14 mouse cellular contexts compared by ENCODE assay signal in the genomic region with DNA sequence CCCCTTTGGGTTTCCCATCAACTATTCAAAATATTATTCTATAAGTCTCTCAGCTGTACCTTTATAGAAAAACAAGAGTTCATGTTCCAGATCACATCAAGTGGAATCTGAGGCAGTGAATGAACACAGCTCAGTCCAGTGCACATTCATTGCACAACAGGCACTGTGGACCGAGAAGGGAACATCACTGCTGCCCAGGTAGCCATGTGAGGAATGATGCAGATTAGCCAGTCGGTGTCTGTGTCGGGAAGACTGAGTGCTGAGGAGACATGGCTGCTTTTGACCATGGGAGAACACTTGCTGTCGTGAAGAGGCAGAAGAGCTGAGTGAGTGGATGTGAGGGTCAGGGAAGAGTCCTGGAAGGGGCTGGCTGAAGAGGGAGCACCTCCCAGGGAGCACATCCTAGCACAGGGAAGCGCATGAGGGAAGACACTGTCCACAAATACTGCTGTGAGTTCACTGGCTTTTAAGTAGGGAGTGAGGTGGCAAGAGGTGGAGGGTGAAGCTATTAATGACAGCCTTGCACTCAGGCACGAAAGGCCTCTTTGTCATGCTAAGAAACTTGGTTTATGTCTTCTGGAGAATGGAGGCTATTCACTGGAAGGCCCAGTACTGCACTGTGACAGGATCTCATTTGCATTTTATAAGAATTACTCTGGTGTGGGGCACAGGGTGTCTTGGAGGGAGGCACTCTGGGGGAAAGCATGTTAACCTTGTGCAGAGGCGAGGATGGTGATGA. TPM values are rescaled to one million over a fixed set of nuclear protein-coding genes. Genes with fewer than 3 reads are reported as not detected.
DNase-seq lines count a peak whose midpoint lies in the region; ATAC-seq lines count a peak whose summit lies in the region.
"Had no signal": no experiment of that assay in that cellular context is flagged by ENCODE, and none has a peak within 500 bp of the region (broad histone marks: within the 10 kb centered on the region; RNA-seq: fewer than 3 reads in every experiment).

No protein-coding gene starts in this region.

- H3K36me3 ChIP-seq in forebrain, embryonic 14.5 days (ENCODE audit: control insufficient read depth, insufficient read depth, low read length), result no peaks in the 10 kb centered on the region
- no peaks in the 10 kb centered on the region for H3K36me3 ChIP-seq in midbrain, embryonic 12.5 days
- H3K36me3 ChIP-seq: heart, embryonic 12.5 days; liver, embryonic 12.5 days had no signal

- H3K27ac ChIP-seq in forebrain, embryonic 14.5 days (ENCODE audit: low read depth, low read length), result peak overlapping the region; percentile 75
- peak overlapping the region; percentile 65; the same call in 1 of the 2 replicates for H3K27ac ChIP-seq in midbrain, embryonic 12.5 days (replicated peaks)
- H3K27ac ChIP-seq: liver, embryonic 12.5 days; stomach, postnatal 0 days had no signal

- H3K9ac ChIP-seq in forebrain, embryonic 14.5 days (ENCODE audit: low read length), result no peak overlapping the region
- no peak overlapping the region for H3K9ac ChIP-seq in midbrain, embryonic 12.5 days (replicated peaks)
- H3K9ac ChIP-seq: heart, embryonic 12.5 days; liver, embryonic 12.5 days had no signal

- peak; percentile 22 for DNase-seq in kidney, adult 9 months
- DNase-seq in kidney, postnatal 14 days, result no peak
- peak; percentile 39 for DNase-seq in ZHBTc4 (ENCODE audit: low read depth, low spot score)
- peak; percentile 76 for DNase-seq in forebrain, embryonic 14.5 days (ENCODE audit: low spot score)
- DNase-seq in thymus, postnatal 4 days, result no peak
- no peak for DNase-seq in urinary bladder, postnatal 36 days (ENCODE audit: low spot score in 2 of 2)
- no peak for DNase-seq in heart, postnatal 25 days (ENCODE audit: low spot score)
- DNase-seq: adrenal gland, adult 8-10 months; cerebellum, adult 11 months had no signal

- H3K4me3 ChIP-seq in forebrain, embryonic 14.5 days (ENCODE audit: low read depth, low read length), result no peak overlapping the region
- H3K4me3 ChIP-seq in midbrain, embryonic 12.5 days, result no peak overlapping the region
- H3K4me3 ChIP-seq: heart, embryonic 12.5 days; liver, embryonic 12.5 days had no signal

- WGBS in forebrain, embryonic 14.5 days, result 34% methylated on average over 7 of the region's 7 CpGs
- 61% methylated on average over 7 of the region's 7 CpGs for WGBS in midbrain, embryonic 12.5 days

- H3K4me2 ChIP-seq in forebrain, embryonic 14.5 days (ENCODE audit: low read length), result no peak overlapping the region
- H3K4me2 ChIP-seq in midbrain, embryonic 12.5 days (replicated peaks), result no peak overlapping the region
- H3K4me2 ChIP-seq: heart, embryonic 12.5 days; liver, embryonic 12.5 days had no signal

- intact Hi-C loops in heart, postnatal 25 days (cut with DNase I), result no loop called here

- peak; percentile 86 for ATAC-seq in forebrain, embryonic 14.5 days
- peak; percentile 78 for ATAC-seq in midbrain, embryonic 12.5 days (ENCODE audit: low FRiP score, low read depth)
- ATAC-seq: inflammation-experienced regulatory T-cells, adult 6 months; liver, embryonic 12.5 days had no signal

- no peaks in the 10 kb centered on the region for H3K9me3 ChIP-seq in forebrain, embryonic 14.5 days (replicated peaks; ENCODE audit: control insufficient read depth, low read length)
- no peaks in the 10 kb centered on the region for H3K9me3 ChIP-seq in midbrain, embryonic 12.5 days
- H3K9me3 ChIP-seq: heart, embryonic 12.5 days; liver, embryonic 12.5 days had no signal

- no peaks in the 10 kb centered on the region for H3K27me3 ChIP-seq in forebrain, embryonic 14.5 days (replicated peaks; ENCODE audit: control insufficient read depth, insufficient read depth, low read length)
- H3K27me3 ChIP-seq in midbrain, embryonic 12.5 days, result no peaks in the 10 kb centered on the region
- H3K27me3 ChIP-seq: heart, embryonic 12.5 days; liver, embryonic 12.5 days had no signal

- peaks cover 28% of the 10 kb centered on the region for H3K4me1 ChIP-seq in forebrain, embryonic 14.5 days (ENCODE audit: control insufficient read depth, insufficient read depth, low read length)
- peaks cover 36% of the 10 kb centered on the region for H3K4me1 ChIP-seq in midbrain, embryonic 12.5 days
- H3K4me1 ChIP-seq: liver, embryonic 12.5 days had no signal

RNA-seq across cellular contexts. Expression of gene Igsf11, which starts 54.8 kb away (rescaled TPM):
- 1.7 and 2.0 TPM in 2 replicates for polyA plus RNA-seq in forebrain, embryonic 14.5 days (2014; fragmentation: Nextera tagmentation; extraction: Ambion mirVana)
- 1.8 TPM in 2 replicates for polyA plus RNA-seq in midbrain, embryonic 12.5 days (2016; fragmentation: Nextera tagmentation; extraction: Ambion mirVana)
- under 1 TPM; 0.47 to 0.53 TPM for total RNA-seq in heart, postnatal 25 days (2021)
- polyA plus RNA-seq: inflammation-experienced regulatory T-cells, adult 6 months had no signal

Comparison
In these comparisons a context has a peak if more than half of its experiments do, and no peak if none do; other contexts are left out.
1. DNase-seq: peak in kidney, adult 9 months (single experiment), ZHBTc4 (single experiment) and forebrain, embryonic 14.5 days (single experiment); none in kidney, postnatal 14 days (single experiment), thymus, postnatal 4 days (single experiment), urinary bladder, postnatal 36 days (0 of 2) and heart, postnatal 25 days (single experiment).